Mouse (Mus musculus) heart, embryonic 11.5 days (tissue): Measurements from ENCODE around the gene Jaml. TPM values are rescaled to one million over a fixed set of nuclear protein-coding genes. Genes with fewer than 3 reads are reported as not detected.

Source experiments
- ATAC-seq: fragments of 200-750 bp; cut with Nextera tagmentation; replicated peaks from 2 replicates; pipeline ENCODE4 v1.8.0; 2017; ENCODE audit warnings: moderate library complexity; ENCODE audit not compliant: insufficient number of reproducible peaks, low FRiP score, low TSS enrichment
- H3K27ac ChIP-seq: fragments of 300-500 bp; sonication (generic); 2 replicates; pipeline ENCODE4 v1.5.1; 2014; ENCODE audit warnings: mild to moderate bottlenecking, low read depth, low read length
- H3K27me3 ChIP-seq: fragments of 300-500 bp; sonication (generic); 2 replicates; pipeline ENCODE4 v1.6.1; 2014; ENCODE audit warnings: mild to moderate bottlenecking, low read length, mixed read lengths; ENCODE audit not compliant: control insufficient read depth, insufficient read depth
- H3K36me3 ChIP-seq: fragments of 300-500 bp; sonication (generic); 2 replicates; pipeline ENCODE4 v1.6.1; 2014; ENCODE audit warnings: mild to moderate bottlenecking, low read length, moderate library complexity, mixed read lengths; ENCODE audit not compliant: control insufficient read depth, insufficient read depth
- H3K4me1 ChIP-seq: fragments of 300-500 bp; sonication (generic); 2 replicates; pipeline ENCODE4 v1.6.1; 2014; ENCODE audit warnings: low read length; ENCODE audit not compliant: control insufficient read depth, insufficient read depth
- H3K4me2 ChIP-seq: fragments of 300-500 bp; sonication (generic); 2 replicates; pipeline ENCODE4 v1.6.1; 2014; ENCODE audit warnings: mild to moderate bottlenecking, moderate library complexity
- H3K4me3 ChIP-seq: fragments of 300-500 bp; sonication (generic); 2 replicates; pipeline ENCODE4 v1.5.1; 2014; ENCODE audit warnings: low read depth, low read length
- H3K9ac ChIP-seq: fragments of 300-500 bp; sonication (generic); 2 replicates; pipeline ENCODE4 v1.6.1; 2014; ENCODE audit warnings: mild to moderate bottlenecking, low read depth, low read length, moderate library complexity
- H3K9me3 ChIP-seq: fragments of 300-500 bp; sonication (generic); replicated peaks from 2 replicates; pipeline ENCODE4 v1.6.1; 2016; ENCODE audit warnings: low read length; ENCODE audit not compliant: control insufficient read depth
- WGBS: fragments of 180-500 bp; shearing (Covaris S2); extraction: QIAGEN DNeasy Blood & Tissue Kit; methylation state at CpG from one replicate; pipeline ENCODE4 v1.1.7; 2014; ENCODE audit not compliant: insufficient replicate concordance; 5-methylcytosine and 5-hydroxymethylcytosine counted together
- polyA plus RNA-seq: library from polyadenylated mRNA; unstranded; fragments of >200 nt; fragmentation: Nextera tagmentation; extraction: Ambion mirVana; gene quantifications from 2 replicates; pipeline ENCODE4 v1.2.1, GENCODE M21; 2014

The Jaml gene
- polyA plus RNA-seq, 1 experiment from 2014 or later = 0.36 TPM

DNA sequence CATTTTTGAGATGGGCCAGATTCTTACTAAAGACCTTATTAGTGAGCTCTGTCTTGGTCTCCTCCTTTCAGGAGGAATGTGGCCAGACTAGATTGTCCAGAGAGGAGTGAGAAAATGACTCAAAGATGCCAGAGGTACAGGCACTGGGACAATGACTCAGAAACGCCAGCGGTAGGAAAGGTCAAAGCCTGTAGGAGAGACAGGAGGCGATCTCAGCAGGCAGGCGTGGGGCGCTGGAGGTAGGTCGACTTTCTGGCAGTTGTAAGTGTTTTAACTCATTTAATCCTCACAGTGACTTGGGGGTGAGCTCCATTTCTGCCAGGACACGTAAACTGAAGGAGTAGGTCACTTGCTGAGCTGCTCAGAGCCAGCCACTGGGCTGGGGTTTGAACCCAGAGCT, 18.8 kb upstream of the Jaml start:
- Histone ChIP-seq H3K27me3 (peaks cover 3% of the 10 kb centered on the region; the same call in 1 of the 2 replicates), H3K4me2 (no peak overlapping the region), H3K36me3 (no peaks in the 10 kb centered on the region), H3K4me1 (no peaks in the 10 kb centered on the region), H3K4me3 (no peak overlapping the region), H3K27ac (no peak overlapping the region), H3K9ac (no peak overlapping the region), H3K9me3 (no peaks in the 10 kb centered on the region)
- ATAC-seq = no peak
- WGBS = 31% methylated on average over 7 of the region's 7 CpGs

GRCm38 (mm10) chr9:45062677-45063076, 16.3 kb upstream of the Jaml start:
- ATAC-seq = no peak
- 53% methylated on average over 3 of the region's 3 CpGs for WGBS
- Histone ChIP-seq H3K36me3 (no peaks in the 10 kb centered on the region), H3K27me3 (peaks cover 3% of the 10 kb centered on the region; the same call in 1 of the 2 replicates), H3K4me3 (no peak overlapping the region), H3K4me2 (no peak overlapping the region), H3K27ac (no peak overlapping the region), H3K4me1 (no peaks in the 10 kb centered on the region), H3K9ac (no peak overlapping the region), H3K9me3 (no peaks in the 10 kb centered on the region)

DNA sequence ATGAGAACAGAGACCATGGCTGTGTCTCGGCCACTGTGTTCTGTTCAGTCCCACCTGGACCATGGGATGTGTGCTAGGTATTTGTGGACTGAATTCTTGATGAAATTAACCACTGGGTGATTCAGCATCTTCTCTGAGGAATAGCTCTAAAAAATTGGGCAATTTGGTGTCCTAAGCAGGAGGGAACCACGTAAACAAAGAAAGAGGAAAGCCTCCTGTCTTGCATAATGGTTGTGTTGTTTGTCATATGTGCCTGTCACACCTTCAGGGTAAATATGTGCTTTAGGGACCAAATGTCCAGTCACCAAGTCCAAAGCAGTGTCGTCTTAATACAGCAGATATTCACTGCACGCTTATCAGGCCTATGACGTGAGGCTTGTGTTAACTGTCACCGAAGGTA, 14.6 kb upstream of the Jaml start:
- no peaks in the 10 kb centered on the region for H3K27me3 ChIP-seq
- H3K9ac ChIP-seq = no peak overlapping the region
- 75% methylated on average over 6 of the region's 6 CpGs for WGBS
- no peaks in the 10 kb centered on the region for H3K4me1 ChIP-seq
- H3K27ac ChIP-seq = no peak overlapping the region
- no peak overlapping the region for H3K4me3 ChIP-seq
- no peak for ATAC-seq
- H3K36me3 ChIP-seq = no peaks in the 10 kb centered on the region
- no peaks in the 10 kb centered on the region for H3K9me3 ChIP-seq
- no peak overlapping the region for H3K4me2 ChIP-seq

DNA sequence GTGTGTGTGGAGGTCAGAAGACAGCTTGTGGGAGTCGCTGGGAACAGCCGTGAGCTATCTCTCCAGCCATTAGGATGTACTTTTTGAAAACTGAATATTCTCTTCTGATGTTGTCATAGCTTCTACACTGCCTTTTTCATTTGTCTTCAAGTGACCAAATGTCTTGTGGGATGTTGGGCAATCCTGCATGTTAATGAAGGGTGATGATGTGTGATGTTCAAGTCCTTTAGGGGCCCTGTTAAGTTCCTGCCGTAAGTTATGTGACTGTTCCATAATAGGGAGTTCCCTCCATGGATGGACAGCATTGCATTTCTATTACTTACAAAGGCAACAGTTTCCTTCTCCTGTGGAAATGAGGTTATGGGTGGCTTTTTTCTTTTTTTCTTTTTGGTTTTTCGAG, 12.2 kb upstream of the Jaml start:
- H3K27ac ChIP-seq = no peak overlapping the region
- no peak overlapping the region for H3K9ac ChIP-seq
- no peak overlapping the region for H3K4me3 ChIP-seq
- no peaks in the 10 kb centered on the region for H3K4me1 ChIP-seq
- no peaks in the 10 kb centered on the region for H3K36me3 ChIP-seq
- no peak overlapping the region for H3K4me2 ChIP-seq
- no peaks in the 10 kb centered on the region for H3K27me3 ChIP-seq
- WGBS = 80% methylated on average over 4 of the region's 4 CpGs
- no peak for ATAC-seq
- H3K9me3 ChIP-seq = no peaks in the 10 kb centered on the region

DNA sequence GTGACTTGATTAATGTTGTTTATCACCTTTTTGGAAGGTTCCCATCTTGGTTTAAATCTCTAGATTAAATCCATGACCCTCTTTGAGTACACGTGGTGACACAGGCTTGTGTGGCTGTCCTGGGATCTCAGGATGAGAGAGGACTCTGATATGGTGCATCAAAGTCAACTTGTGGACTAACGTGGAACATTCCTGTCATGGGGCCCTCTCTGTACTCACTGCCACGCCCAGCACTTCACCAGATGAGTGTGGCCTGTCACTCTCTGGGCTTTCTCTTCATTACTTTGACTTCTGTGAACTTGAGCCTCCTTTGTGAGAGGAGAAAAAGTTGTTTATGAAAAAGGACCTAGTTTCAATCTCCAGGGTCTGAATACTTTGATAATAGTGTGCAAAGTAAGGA, 7.2 kb upstream of the Jaml start:
- H3K9ac ChIP-seq = no peak overlapping the region
- H3K4me3 ChIP-seq = no peak overlapping the region
- H3K27ac ChIP-seq = no peak overlapping the region
- H3K27me3 ChIP-seq = no peaks in the 10 kb centered on the region
- no peaks in the 10 kb centered on the region for H3K36me3 ChIP-seq
- 42% methylated on average over 3 of the region's 3 CpGs for WGBS
- ATAC-seq = no peak
- H3K9me3 ChIP-seq = no peaks in the 10 kb centered on the region
- H3K4me1 ChIP-seq = no peaks in the 10 kb centered on the region
- no peak overlapping the region for H3K4me2 ChIP-seq

- Histone ChIP-seq H3K36me3 (no peaks in the 10 kb centered on the region), H3K4me2 (no peak overlapping the region), H3K27me3 (peaks cover 8% of the 10 kb centered on the region), H3K4me3 (no peak overlapping the region), H3K9ac (no peak overlapping the region), H3K27ac (no peak overlapping the region), H3K9me3 (no peaks in the 10 kb centered on the region), H3K4me1 (no peaks in the 10 kb centered on the region)
- ATAC-seq = no peak
- 66% methylated on average over 3 of the region's 3 CpGs for WGBS
These were observed 1.1 kb upstream of the Jaml start for GRCm38 (mm10) chr9:45077859-45078258.

GRCm38 (mm10) chr9:45083132-45083531, 4.1 kb downstream of the Jaml start:
- H3K4me3 ChIP-seq = no peak overlapping the region
- peaks cover 12% of the 10 kb centered on the region for H3K27me3 ChIP-seq
- 82% methylated on average over 3 of the region's 3 CpGs for WGBS
- no peaks in the 10 kb centered on the region for H3K9me3 ChIP-seq
- no peaks in the 10 kb centered on the region for H3K36me3 ChIP-seq
- no peak overlapping the region for H3K9ac ChIP-seq
- H3K27ac ChIP-seq = no peak overlapping the region
- no peak overlapping the region for H3K4me2 ChIP-seq
- ATAC-seq = no peak
- H3K4me1 ChIP-seq = no peaks in the 10 kb centered on the region

GRCm38 (mm10) chr9:45084556-45084955, 5.6 kb downstream of the Jaml start:
- H3K36me3 ChIP-seq = no peaks in the 10 kb centered on the region
- no peak overlapping the region for H3K4me2 ChIP-seq
- H3K27ac ChIP-seq = no peak overlapping the region
- no peaks in the 10 kb centered on the region for H3K4me1 ChIP-seq
- WGBS = 54% methylated on average over 5 of the region's 5 CpGs
- H3K27me3 ChIP-seq = 0 out of 2 replicates have a peak, but pooled peaks cover 3% of the 10 kb centered on the region
- H3K9ac ChIP-seq = no peak overlapping the region
- ATAC-seq = no peak
- H3K4me3 ChIP-seq = no peak overlapping the region
- no peaks in the 10 kb centered on the region for H3K9me3 ChIP-seq

DNA sequence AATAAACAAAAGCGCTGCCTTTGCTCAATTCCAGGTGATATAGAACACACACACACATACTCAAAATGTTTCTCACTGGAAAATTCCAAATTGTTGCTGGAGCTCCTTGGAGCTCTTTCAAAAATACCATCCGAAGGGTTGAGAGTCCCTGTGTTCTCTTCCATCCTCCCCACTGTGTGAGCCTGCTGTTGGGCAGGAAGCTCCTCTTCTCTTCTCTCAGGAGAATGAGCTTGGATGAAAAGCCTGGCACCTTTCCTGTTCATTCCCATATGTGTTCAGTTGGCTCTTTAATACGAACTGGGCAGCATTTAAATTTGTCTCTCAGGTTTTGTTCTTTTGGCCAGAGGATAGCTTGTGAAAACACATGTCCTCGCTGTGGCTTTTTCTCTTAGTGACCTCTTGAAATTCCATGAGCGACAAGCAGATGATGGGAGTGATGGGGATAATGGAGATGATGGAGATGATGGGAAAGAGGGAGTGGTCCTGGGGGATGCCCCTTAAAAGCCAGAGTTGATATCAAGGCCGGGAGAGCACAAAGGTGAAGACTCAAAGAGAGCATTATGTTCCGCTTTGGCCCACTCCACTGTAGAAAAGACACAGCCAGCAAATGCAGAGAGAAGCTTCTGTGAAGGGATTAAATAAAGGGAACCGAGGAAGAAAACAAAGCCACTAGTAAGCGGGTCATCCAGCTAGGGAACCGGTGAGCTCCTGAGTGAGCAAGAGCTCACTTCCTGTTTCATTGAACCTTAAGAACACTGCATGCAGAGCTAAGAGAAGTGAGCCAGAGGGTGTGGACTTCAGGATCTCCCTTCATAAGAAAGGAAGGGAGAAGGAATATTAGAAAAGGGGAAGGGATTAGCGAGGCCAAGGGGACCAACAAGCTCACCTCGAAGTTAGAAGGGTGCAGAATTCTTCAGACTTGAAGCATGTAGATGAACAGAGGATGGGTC, 7.0 kb downstream of the Jaml start:
- Histone ChIP-seq H3K4me2 (no peak overlapping the region), H3K4me3 (no peak overlapping the region), H3K9me3 (no peaks in the 10 kb centered on the region), H3K4me1 (no peaks in the 10 kb centered on the region), H3K27ac (no peak overlapping the region), H3K36me3 (no peaks in the 10 kb centered on the region), H3K27me3 (0 out of 2 replicates have a peak, but pooled peaks cover 3% of the 10 kb centered on the region), H3K9ac (no peak overlapping the region)
- 68% methylated on average over 12 of the region's 12 CpGs for WGBS
- ATAC-seq = no peak
